13 mouse cellular contexts compared by ENCODE assay signal in genomic region chr2:139708194-139708899, GRCm38 (mm10). TPM values are rescaled to one million over a fixed set of nuclear protein-coding genes. Genes with fewer than 3 reads are reported as not detected.
"Had no signal": no experiment of that assay in that cellular context is flagged by ENCODE, and none has a peak within 500 bp of the region (broad histone marks: within the 10 kb centered on the region; RNA-seq: fewer than 3 reads in every experiment).

No protein-coding gene starts in this region.

- DNase-seq: kidney, adult 18-20 months; kidney, postnatal 25 days; layer of hippocampus, postnatal 36 days; liver; liver, embryonic 13.5 days; thymus, adult 18-20 months; thymus, postnatal 14 days had no signal

- H3K27me3 ChIP-seq: intestine, embryonic 15.5 days; limb, embryonic 12.5 days; liver, embryonic 13.5 days; megakaryocyte, embryonic 14.5 days; midbrain, embryonic 12.5 days had no signal

- H3K4me1 ChIP-seq: intestine, embryonic 15.5 days; limb, embryonic 12.5 days; liver, embryonic 13.5 days; megakaryocyte, embryonic 14.5 days; midbrain, embryonic 12.5 days had no signal

- H3K4me2 ChIP-seq: intestine, embryonic 15.5 days; limb, embryonic 12.5 days; liver, embryonic 13.5 days; midbrain, embryonic 12.5 days had no signal

- H3K36me3 ChIP-seq: intestine, embryonic 15.5 days; limb, embryonic 12.5 days; liver, embryonic 13.5 days; midbrain, embryonic 12.5 days had no signal

- H3K9me3 ChIP-seq: intestine, embryonic 15.5 days; limb, embryonic 12.5 days; liver, embryonic 13.5 days; midbrain, embryonic 12.5 days had no signal

- ATAC-seq: intestine, embryonic 15.5 days; midbrain, embryonic 16.5 days had no signal

- H3K9ac ChIP-seq: intestine, embryonic 15.5 days; limb, embryonic 12.5 days; liver, embryonic 13.5 days; midbrain, embryonic 12.5 days had no signal

- H3K4me3 ChIP-seq: intestine, embryonic 15.5 days; limb, embryonic 12.5 days; liver, embryonic 13.5 days; megakaryocyte, embryonic 14.5 days; midbrain, embryonic 12.5 days had no signal

- H3K27ac ChIP-seq: intestine, embryonic 15.5 days; limb, embryonic 12.5 days; liver, embryonic 13.5 days; macrophage; midbrain, embryonic 12.5 days had no signal

RNA-seq across cellular contexts. Expression of gene Ism1, which starts 30.4 kb away (rescaled TPM):
- polyA plus RNA-seq: liver, embryonic 13.5 days; macrophage had no signal
